ENCODE assay signal across 9 mouse cellular contexts in genomic region chr9:37349050-37349449, GRCm38 (mm10). TPM values are rescaled to one million over a fixed set of nuclear protein-coding genes. Genes with fewer than 3 reads are reported as not detected.
DNase-seq lines count a peak whose midpoint lies in the region; ATAC-seq and TF ChIP-seq lines count a peak whose summit lies in the region.
"Had no signal": no experiment of that assay in that cellular context is flagged by ENCODE, and none has a peak within 500 bp of the region (broad histone marks: within the 10 kb centered on the region; RNA-seq: fewer than 3 reads in every experiment).

No protein-coding gene starts in this region.

- H3K36me3 ChIP-seq in heart, embryonic 12.5 days, result no peaks in the 10 kb centered on the region
- H3K36me3 ChIP-seq in heart, adult 2 months (ENCODE audit: control insufficient read depth, insufficient read depth, low read length), result no peaks in the 10 kb centered on the region
- H3K36me3 ChIP-seq in ES-Bruce4 (ENCODE audit: control insufficient read depth, insufficient read depth, low read length, poor library complexity, severe bottlenecking), result no peaks in the 10 kb centered on the region
- no peaks in the 10 kb centered on the region for H3K36me3 ChIP-seq in forebrain, embryonic 16.5 days (ENCODE audit: control insufficient read depth, insufficient read depth)
- H3K36me3 ChIP-seq in liver, postnatal 0 days (replicated peaks; ENCODE audit: insufficient read depth, low read length), result peaks cover 3% of the 10 kb centered on the region; the same call in 1 of the 2 replicates

- H3K4me1 ChIP-seq in heart, embryonic 12.5 days (replicated peaks), result peaks cover 4% of the 10 kb centered on the region
- peaks cover 2% of the 10 kb centered on the region for H3K4me1 ChIP-seq in heart, adult 2 months (ENCODE audit: control insufficient read depth, insufficient read depth, low read length)
- H3K4me1 ChIP-seq in ES-Bruce4 (ENCODE audit: control insufficient read depth, insufficient read depth, low read length), result no peaks in the 10 kb centered on the region
- H3K4me1 ChIP-seq in forebrain, embryonic 16.5 days (replicated peaks; ENCODE audit: control insufficient read depth, insufficient read depth, low read length), result peaks cover 9% of the 10 kb centered on the region
- H3K4me1 ChIP-seq in liver, postnatal 0 days (ENCODE audit: insufficient read depth), result peaks cover 16% of the 10 kb centered on the region

- H3K79me2 ChIP-seq in heart, adult 2 months (replicated peaks; ENCODE audit: control insufficient read depth, insufficient read depth, low read length), result no peaks in the 10 kb centered on the region; the same call in 1 of the 2 replicates

- ATAC-seq in heart, embryonic 12.5 days (ENCODE audit: insufficient number of reproducible peaks, low FRiP score), result no peak
- ATAC-seq in forebrain, embryonic 16.5 days, result no peak
- no peak for ATAC-seq in liver, postnatal 0 days

- no peak for TF ChIP-seq CTCF in heart, adult 2 months (IDR thresholded peaks at IDR 0.05)
- TF ChIP-seq CTCF in ES-Bruce4 (IDR thresholded peaks at IDR 0.05; ENCODE audit: low read depth, low read length), result no peak
- no peak for TF ChIP-seq CTCF in liver, postnatal 0 days (IDR thresholded peaks at IDR 0.05; ENCODE audit: low read depth)

- H3K9ac ChIP-seq in heart, embryonic 12.5 days, result 0 out of 2 replicates have a peak overlapping the region, but pooled peaks have one; percentile 68
- no peak overlapping the region for H3K9ac ChIP-seq in heart, adult 2 months (ENCODE audit: low read depth, low read length)
- H3K9ac ChIP-seq in ES-Bruce4 (ENCODE audit: low read depth, poor library complexity, severe bottlenecking), result peak overlapping the region; percentile 91
- peak overlapping the region; percentile 81 for H3K9ac ChIP-seq in forebrain, embryonic 16.5 days (replicated peaks; ENCODE audit: low read depth, low read length)
- peak overlapping the region; percentile 82 for H3K9ac ChIP-seq in liver, postnatal 0 days (replicated peaks)

- intact Hi-C loops in heart, adult 2 months (cut with DNase I), result loop anchor here (5.0 kb wide), 2 partner anchors 53 to 73 kb away; partner anchors contain the start of gene Robo4

- peak overlapping the region; percentile 79 for H3K4me2 ChIP-seq in heart, embryonic 12.5 days
- peak overlapping the region; percentile 67 for H3K4me2 ChIP-seq in forebrain, embryonic 16.5 days (ENCODE audit: low read length)
- H3K4me2 ChIP-seq in liver, postnatal 0 days (ENCODE audit: low read depth, low read length), result peak overlapping the region; percentile 84

- H3K27ac ChIP-seq in heart, embryonic 12.5 days (ENCODE audit: poor library complexity, severe bottlenecking), result no peak overlapping the region
- H3K27ac ChIP-seq in heart, adult 2 months, result no peak overlapping the region
- no peak overlapping the region for H3K27ac ChIP-seq in ES-Bruce4 (ENCODE audit: insufficient read depth, low read length)
- no peak overlapping the region for H3K27ac ChIP-seq in forebrain, embryonic 16.5 days (ENCODE audit: low read length)
- H3K27ac ChIP-seq in liver, postnatal 0 days (ENCODE audit: low read depth), result peak overlapping the region; percentile 95

- peak overlapping the region; percentile 68 for H3K4me3 ChIP-seq in heart, embryonic 12.5 days
- H3K4me3 ChIP-seq in heart, adult 2 months, result no peak overlapping the region; the same call in 1 of the 2 replicates
- H3K4me3 ChIP-seq in ES-Bruce4 (ENCODE audit: low read depth, low read length), result peak overlapping the region; percentile 99
- peak overlapping the region; percentile 78 for H3K4me3 ChIP-seq in forebrain, embryonic 16.5 days (replicated peaks; ENCODE audit: low read length)
- H3K4me3 ChIP-seq in liver, postnatal 0 days (ENCODE audit: low read depth, low read length), result peak overlapping the region; percentile 75

- no peaks in the 10 kb centered on the region for H3K9me3 ChIP-seq in heart, embryonic 12.5 days (replicated peaks)
- H3K9me3 ChIP-seq in ES-Bruce4 (replicated peaks; ENCODE audit: control insufficient read depth, insufficient read depth, low read length, poor library complexity, severe bottlenecking), result no peaks in the 10 kb centered on the region
- no peaks in the 10 kb centered on the region for H3K9me3 ChIP-seq in forebrain, embryonic 16.5 days (ENCODE audit: control insufficient read depth, low read length)
- H3K9me3 ChIP-seq in liver, postnatal 0 days (ENCODE audit: low read length), result no peaks in the 10 kb centered on the region

- TF ChIP-seq EP300 in heart, adult 2 months (IDR thresholded peaks at IDR 0.05; ENCODE audit: insufficient read depth, low read depth, low read length), result no peak
- no peak for TF ChIP-seq EP300 in ES-Bruce4 (IDR thresholded peaks at IDR 0.05; ENCODE audit: insufficient read depth, low read depth, low read length)
- no peak for TF ChIP-seq EP300 in liver, postnatal 0 days (IDR thresholded peaks at IDR 0.05; ENCODE audit: low read depth)

- H3K27me3 ChIP-seq in heart, embryonic 12.5 days (replicated peaks), result no peaks in the 10 kb centered on the region
- no peaks in the 10 kb centered on the region for H3K27me3 ChIP-seq in heart, adult 2 months (ENCODE audit: control insufficient read depth, insufficient read depth, low read length)
- H3K27me3 ChIP-seq in ES-Bruce4 (ENCODE audit: control insufficient read depth, insufficient read depth, low read length, poor library complexity, severe bottlenecking), result no peaks in the 10 kb centered on the region
- H3K27me3 ChIP-seq in forebrain, embryonic 16.5 days (replicated peaks; ENCODE audit: control insufficient read depth, insufficient read depth, low read length), result no peaks in the 10 kb centered on the region
- H3K27me3 ChIP-seq in liver, postnatal 0 days (ENCODE audit: insufficient read depth, low read length), result no peaks in the 10 kb centered on the region

- no peak for TF ChIP-seq POLR2A in heart, adult 2 months (IDR thresholded peaks at IDR 0.05; ENCODE audit: insufficient read depth, low read depth, low read length)
- TF ChIP-seq POLR2A in ES-Bruce4 (IDR thresholded peaks at IDR 0.05; ENCODE audit: insufficient read depth, low read length), result no peak

- DNase-seq in heart, adult 2 months, result no peak
- no peak for DNase-seq in liver, postnatal 0 days
- DNase-seq in T-cell, adult 2 months (ENCODE audit: low spot score), result no peak
- no peak for DNase-seq in urinary bladder, postnatal 36 days (ENCODE audit: low spot score in 2 of 2)
- no peak for DNase-seq in adrenal gland, postnatal 36 days

- 95% methylated on average over 3 of the region's 3 CpGs for WGBS in heart, embryonic 12.5 days
- 90% methylated on average over 3 of the region's 3 CpGs for WGBS in heart, adult 2 months
- 91% methylated on average over 3 of the region's 3 CpGs for WGBS in forebrain, embryonic 16.5 days
- 95% methylated on average over 3 of the region's 3 CpGs for WGBS in liver, postnatal 0 days (ENCODE audit: insufficient replicate concordance)

RNA-seq across cellular contexts. Expression of gene Ccdc15, which starts 0.8 kb away (rescaled TPM):
- polyA plus RNA-seq in heart, embryonic 12.5 days (2016; fragmentation: Nextera tagmentation; extraction: Ambion mirVana), result 5.4 and 5.6 TPM in 2 replicates
- total RNA-seq in heart, adult 2 months (2021), result 1 to 10 TPM; 1.7 to 2.0 TPM
- polyA plus RNA-seq in heart, adult 2 months (2012; rRNA removed), result 0.47 and 0.53 TPM in 2 replicates
- 18.6 and 19.5 TPM in 2 replicates for polyA plus RNA-seq in ES-Bruce4 (2011; ENCODE audit: insufficient read depth, insufficient read length, low read depth, missing spikeins)
- polyA plus RNA-seq in forebrain, embryonic 16.5 days (2015; fragmentation: Nextera tagmentation; extraction: Ambion mirVana), result 8.3 and 9.9 TPM in 2 replicates
- polyA plus RNA-seq in liver, postnatal 0 days (2015; fragmentation: Nextera tagmentation; extraction: Ambion mirVana), result 2.6 and 2.7 TPM in 2 replicates
- total RNA-seq in adrenal gland, postnatal 36 days (2021), result 1 to 10 TPM; 2.1 TPM

RNA-seq across cellular contexts. Expression of gene Hepacam, which starts 18.1 kb away (rescaled TPM):
- 0.06 TPM in 1 of 2 replicates, not detected in the other for polyA plus RNA-seq in heart, embryonic 12.5 days (2016; fragmentation: Nextera tagmentation; extraction: Ambion mirVana)
- not detected for total RNA-seq in heart, adult 2 months (2021)
- polyA plus RNA-seq in heart, adult 2 months (2012; rRNA removed), result 0.18 and 0.29 TPM in 2 replicates
- polyA plus RNA-seq in ES-Bruce4 (2011; ENCODE audit: insufficient read depth, insufficient read length, low read depth, missing spikeins), result 0.22 and 0.84 TPM in 2 replicates
- 6.3 and 6.6 TPM in 2 replicates for polyA plus RNA-seq in forebrain, embryonic 16.5 days (2015; fragmentation: Nextera tagmentation; extraction: Ambion mirVana)
- not detected in 2 replicates for polyA plus RNA-seq in liver, postnatal 0 days (2015; fragmentation: Nextera tagmentation; extraction: Ambion mirVana)
- under 1 TPM in 1 of 2 experiments, not detected in 1; 0.20 TPM for total RNA-seq in adrenal gland, postnatal 36 days (2021)
- total RNA-seq: megakaryocyte progenitor cell, adult 5-6 weeks had no signal

RNA-seq across cellular contexts. Expression of gene Robo4, which starts 52.6 kb away (rescaled TPM):
- polyA plus RNA-seq in heart, embryonic 12.5 days (2016; fragmentation: Nextera tagmentation; extraction: Ambion mirVana), result 4.6 and 6.2 TPM in 2 replicates
- total RNA-seq in heart, adult 2 months (2021), result 10 to 100 TPM; 27.9 to 31.8 TPM
- polyA plus RNA-seq in heart, adult 2 months (2012; rRNA removed), result 33.7 and 38.6 TPM in 2 replicates
- polyA plus RNA-seq in ES-Bruce4 (2011; ENCODE audit: insufficient read depth, insufficient read length, low read depth, missing spikeins), result 0.64 TPM in 1 of 2 replicates, not detected in the other
- 4.5 and 4.6 TPM in 2 replicates for polyA plus RNA-seq in forebrain, embryonic 16.5 days (2015; fragmentation: Nextera tagmentation; extraction: Ambion mirVana)
- 2.5 and 3.5 TPM in 2 replicates for polyA plus RNA-seq in liver, postnatal 0 days (2015; fragmentation: Nextera tagmentation; extraction: Ambion mirVana)
- total RNA-seq in adrenal gland, postnatal 36 days (2021), result 10 to 100 TPM; 21.7 to 33.5 TPM
